ENCODE assay signal across 19 mouse cellular contexts in the genomic region with DNA sequence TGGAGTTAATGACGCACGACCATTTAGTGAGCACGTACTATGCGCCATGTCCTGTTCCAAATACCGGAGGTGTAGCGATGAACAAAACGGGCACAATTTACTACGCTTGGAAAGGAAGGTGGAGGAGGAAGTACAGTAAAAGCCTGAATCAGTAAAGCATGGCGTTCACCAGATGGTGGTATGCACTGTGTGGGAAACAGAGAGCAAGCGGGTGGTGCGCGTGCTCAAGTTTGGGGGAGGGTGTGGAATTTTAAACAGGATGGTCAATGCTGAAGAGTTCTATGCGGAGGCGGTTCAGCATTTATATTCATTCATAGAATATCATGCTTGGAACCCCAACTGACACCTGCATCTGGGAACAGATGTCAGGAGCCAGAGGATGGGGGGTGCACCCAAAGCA.
A peak's percentile ranks its signal among the peaks of the same experiment; 100 is the strongest.
DNase-seq lines count a peak whose midpoint lies in the region; ATAC-seq and TF ChIP-seq lines count a peak whose summit lies in the region.
"Had no signal": no experiment of that assay in that cellular context is flagged by ENCODE, and none has a peak within 500 bp of the region (broad histone marks: within the 10 kb centered on the region; RNA-seq: fewer than 3 reads in every experiment).

No protein-coding gene starts in this region.

- no peak overlapping the region for H3K4me3 ChIP-seq in kidney, embryonic 15.5 days (replicated peaks)
- H3K4me3 ChIP-seq in kidney, embryonic 14.5 days (ENCODE audit: low read length) = no peak overlapping the region
- H3K4me3 ChIP-seq in E14TG2a.4 (replicated peaks; ENCODE audit: low read length) = peak overlapping the region; percentile 63
- no peak overlapping the region for H3K4me3 ChIP-seq in intestine, embryonic 16.5 days (ENCODE audit: low read length)
- H3K4me3 ChIP-seq: embryonic facial prominence, embryonic 12.5 days; forebrain, embryonic 10.5 days; limb, embryonic 15.5 days; neural tube, embryonic 15.5 days had no signal

- peak; percentile 22 to 36 for DNase-seq in layer of hippocampus, adult 8-10 months (ENCODE audit: low spot score in 2 of 2)
- peak; percentile 55 to 60 for DNase-seq in left cerebral cortex, postnatal 36 days (ENCODE audit: low spot score in 2 of 2)
- no peak for DNase-seq in cerebellum, adult 11-12 months
- no peak for DNase-seq in thymus, postnatal 14 days
- DNase-seq: cerebellum, adult 18-20 months; kidney, postnatal 14 days; liver, postnatal 0 days; lung, postnatal 36 days; retina, postnatal 1 day had no signal

- H3K9me3 ChIP-seq in kidney, embryonic 15.5 days (replicated peaks) = no peaks in the 10 kb centered on the region
- H3K9me3 ChIP-seq in kidney, embryonic 14.5 days (ENCODE audit: control insufficient read depth, low read length) = no peaks in the 10 kb centered on the region
- H3K9me3 ChIP-seq in E14TG2a.4 (ENCODE audit: low read length) = no peaks in the 10 kb centered on the region
- H3K9me3 ChIP-seq in intestine, embryonic 16.5 days (ENCODE audit: control insufficient read depth, low read length) = no peaks in the 10 kb centered on the region
- H3K9me3 ChIP-seq: embryonic facial prominence, embryonic 12.5 days; forebrain, embryonic 10.5 days; limb, embryonic 15.5 days; neural tube, embryonic 15.5 days had no signal

- H3K36me3 ChIP-seq in kidney, embryonic 15.5 days = no peaks in the 10 kb centered on the region
- no peaks in the 10 kb centered on the region for H3K36me3 ChIP-seq in kidney, embryonic 14.5 days (ENCODE audit: control insufficient read depth, insufficient read depth, low read length)
- no peaks in the 10 kb centered on the region for H3K36me3 ChIP-seq in E14TG2a.4 (ENCODE audit: insufficient read depth, low read length)
- no peaks in the 10 kb centered on the region for H3K36me3 ChIP-seq in intestine, embryonic 16.5 days (ENCODE audit: control insufficient read depth, insufficient read depth, low read length)
- H3K36me3 ChIP-seq: embryonic facial prominence, embryonic 12.5 days; forebrain, embryonic 10.5 days; limb, embryonic 15.5 days; neural tube, embryonic 15.5 days had no signal

- TF ChIP-seq CTCF in E14TG2a.4 (conservative IDR thresholded peaks at IDR 0.05; ENCODE audit: low read length) = no peak

- H3K27ac ChIP-seq in kidney, embryonic 15.5 days = no peak overlapping the region
- no peak overlapping the region for H3K27ac ChIP-seq in kidney, embryonic 14.5 days (ENCODE audit: low read depth, low read length)
- H3K27ac ChIP-seq in intestine, embryonic 16.5 days (ENCODE audit: low read length) = no peak overlapping the region
- H3K27ac ChIP-seq: embryonic facial prominence, embryonic 12.5 days; forebrain, embryonic 10.5 days; limb, embryonic 15.5 days; neural tube, embryonic 15.5 days had no signal

- 83% methylated on average over 14 of the region's 14 CpGs for WGBS in kidney, embryonic 15.5 days
- 86% methylated on average over 14 of the region's 14 CpGs for WGBS in kidney, embryonic 14.5 days
- 91% methylated on average over 14 of the region's 14 CpGs for WGBS in intestine, embryonic 16.5 days

- ATAC-seq in kidney, embryonic 15.5 days (replicated peaks; ENCODE audit: low FRiP score) = peak; percentile 70
- no peak for ATAC-seq in kidney, embryonic 14.5 days (ENCODE audit: low FRiP score, low TSS enrichment)
- no peak for ATAC-seq in intestine, embryonic 16.5 days
- ATAC-seq: liver, postnatal 0 days; Patski had no signal

- H3K9ac ChIP-seq in kidney, embryonic 15.5 days = no peak overlapping the region
- no peak overlapping the region for H3K9ac ChIP-seq in kidney, embryonic 14.5 days (ENCODE audit: low read depth, low read length)
- no peak overlapping the region for H3K9ac ChIP-seq in intestine, embryonic 16.5 days (ENCODE audit: low read depth, low read length)
- H3K9ac ChIP-seq: embryonic facial prominence, embryonic 12.5 days; limb, embryonic 15.5 days; liver, postnatal 0 days; neural tube, embryonic 15.5 days had no signal

- intact Hi-C loops in left cerebral cortex, postnatal 36 days (cut with DNase I) = no loop called here

- no peaks in the 10 kb centered on the region for H3K4me1 ChIP-seq in kidney, embryonic 15.5 days
- no peaks in the 10 kb centered on the region for H3K4me1 ChIP-seq in kidney, embryonic 14.5 days (ENCODE audit: control insufficient read depth, insufficient read depth, low read length)
- no peaks in the 10 kb centered on the region; the same call in 1 of the 2 replicates for H3K4me1 ChIP-seq in E14TG2a.4 (replicated peaks; ENCODE audit: low read depth, low read length)
- peaks cover 2% of the 10 kb centered on the region; the same call in 1 of the 2 replicates for H3K4me1 ChIP-seq in intestine, embryonic 16.5 days (ENCODE audit: control insufficient read depth, insufficient read depth, low read length)
- H3K4me1 ChIP-seq: embryonic facial prominence, embryonic 12.5 days; forebrain, embryonic 10.5 days; limb, embryonic 15.5 days; neural tube, embryonic 15.5 days had no signal

- H3K4me2 ChIP-seq in kidney, embryonic 15.5 days = no peak overlapping the region
- H3K4me2 ChIP-seq in kidney, embryonic 14.5 days (replicated peaks; ENCODE audit: low read depth, low read length) = no peak overlapping the region
- no peak overlapping the region for H3K4me2 ChIP-seq in intestine, embryonic 16.5 days (ENCODE audit: low read depth, low read length)
- H3K4me2 ChIP-seq: embryonic facial prominence, embryonic 12.5 days; limb, embryonic 15.5 days; midbrain, embryonic 11.5 days; neural tube, embryonic 15.5 days had no signal

- H3K27me3 ChIP-seq in kidney, embryonic 15.5 days = no peaks in the 10 kb centered on the region
- H3K27me3 ChIP-seq in kidney, embryonic 14.5 days (ENCODE audit: control insufficient read depth, insufficient read depth, low read length) = no peaks in the 10 kb centered on the region
- no peaks in the 10 kb centered on the region; the same call in 1 of the 2 replicates for H3K27me3 ChIP-seq in E14TG2a.4 (ENCODE audit: insufficient read depth, low read length)
- no peaks in the 10 kb centered on the region for H3K27me3 ChIP-seq in intestine, embryonic 16.5 days (replicated peaks; ENCODE audit: control insufficient read depth, insufficient read depth, low read length)
- H3K27me3 ChIP-seq: embryonic facial prominence, embryonic 12.5 days; limb, embryonic 15.5 days; neural tube, embryonic 15.5 days; Patski had no signal

Comparison
In these comparisons a context has a peak if more than half of its experiments do, and no peak if none do; other contexts are left out.
1. DNase-seq: peak in layer of hippocampus, adult 8-10 months (2 of 2) and left cerebral cortex, postnatal 36 days (2 of 2); none in cerebellum, adult 11-12 months (single experiment) and thymus, postnatal 14 days (single experiment).